Mouse (Mus musculus) embryonic facial prominence, embryonic 15.5 days (tissue): Measurements from ENCODE around the gene Soga3. TPM values are rescaled to one million over a fixed set of nuclear protein-coding genes. Genes with fewer than 3 reads are reported as not detected.

Experiments
- ATAC-seq: fragments of 200-750 bp; cut with Nextera tagmentation; 2 replicates; pipeline ENCODE4 v1.8.0; 2017; ENCODE audit warnings: low read depth, moderate TSS enrichment; ENCODE audit not compliant: insufficient number of reproducible peaks, low FRiP score, low TSS enrichment
- H3K27ac ChIP-seq: fragments of 300-500 bp; sonication (generic); replicated peaks from 2 replicates; pipeline ENCODE4 v1.5.1; 2015; ENCODE audit warnings: mild to moderate bottlenecking, inconsistent platforms
- H3K27me3 ChIP-seq: fragments of 300-500 bp; sonication (generic); 2 replicates; pipeline ENCODE4 v1.6.1; 2015; ENCODE audit warnings: inconsistent platforms
- H3K36me3 ChIP-seq: fragments of 300-500 bp; sonication (generic); 2 replicates; pipeline ENCODE4 v1.6.1; 2015; ENCODE audit warnings: mild to moderate bottlenecking, inconsistent platforms
- H3K4me1 ChIP-seq: fragments of 300-500 bp; sonication (generic); 2 replicates; pipeline ENCODE4 v1.6.1; 2015; ENCODE audit warnings: inconsistent platforms
- H3K4me2 ChIP-seq: fragments of 300-500 bp; sonication (generic); replicated peaks from 2 replicates; pipeline ENCODE4 v1.6.1; 2015; ENCODE audit warnings: mild to moderate bottlenecking, inconsistent platforms
- H3K4me3 ChIP-seq: fragments of 300-500 bp; sonication (generic); replicated peaks from 2 replicates; pipeline ENCODE4 v1.5.1; 2015; ENCODE audit warnings: mild to moderate bottlenecking, inconsistent platforms
- H3K9ac ChIP-seq: fragments of 300-500 bp; sonication (generic); 2 replicates; pipeline ENCODE4 v1.6.1; 2015; ENCODE audit warnings: inconsistent platforms
- H3K9me3 ChIP-seq: fragments of 300-500 bp; sonication (generic); replicated peaks from 2 replicates; pipeline ENCODE4 v1.6.1; 2016; ENCODE audit warnings: inconsistent platforms
- WGBS: fragments of 180-500 bp; shearing (Covaris S2); methylation state at CpG from one replicate; pipeline ENCODE4 v1.1.7; 2015; 5-methylcytosine and 5-hydroxymethylcytosine counted together
- polyA plus RNA-seq: library from polyadenylated mRNA; unstranded; fragments of >200 nt; fragmentation: Nextera tagmentation; extraction: Ambion mirVana; gene quantifications from 2 replicates; pipeline ENCODE4 v1.2.1, GENCODE M21; 2015

Gene Soga3
- 4.0 and 4.7 TPM in 2 replicates for polyA plus RNA-seq

- Histone ChIP-seq H3K4me1 (peaks cover 28% of the 10 kb centered on the region), H3K9me3 (no peaks in the 10 kb centered on the region), H3K4me2 (peak within 1 kb of the TSS; percentile 45), H3K4me3 (peak within 1 kb of the TSS; percentile 32), H3K27me3 (peaks cover 55% of the 10 kb centered on the region), H3K9ac (no peak within 1 kb of the TSS), H3K27ac (no peak within 1 kb of the TSS), H3K36me3 (no peaks in the 10 kb centered on the region)
- WGBS, result under 1% methylated on average over 34 of the region's 34 CpGs
- ATAC-seq, result 0 out of 2 replicates have a peak, but pooled peaks have one; percentile 25
Observed at GRCm38 (mm10) chr10:29143566-29144335, at the start of gene Soga3. Soga3 (plus strand) TSS chr10:29143839.

GRCm38 (mm10) chr10:29106962-29107361 is 36.7 kb upstream of the Soga3 start:
- H3K27me3 ChIP-seq, result no peaks in the 10 kb centered on the region
- no peaks in the 10 kb centered on the region for H3K4me1 ChIP-seq
- WGBS, result 13% methylated on average over 4 of the region's 4 CpGs
- ATAC-seq, result no peak
- no peak overlapping the region for H3K9ac ChIP-seq
- H3K4me3 ChIP-seq, result no peak overlapping the region
- no peaks in the 10 kb centered on the region for H3K36me3 ChIP-seq
- no peak overlapping the region for H3K4me2 ChIP-seq
- H3K9me3 ChIP-seq, result no peaks in the 10 kb centered on the region
- H3K27ac ChIP-seq, result no peak overlapping the region

DNA sequence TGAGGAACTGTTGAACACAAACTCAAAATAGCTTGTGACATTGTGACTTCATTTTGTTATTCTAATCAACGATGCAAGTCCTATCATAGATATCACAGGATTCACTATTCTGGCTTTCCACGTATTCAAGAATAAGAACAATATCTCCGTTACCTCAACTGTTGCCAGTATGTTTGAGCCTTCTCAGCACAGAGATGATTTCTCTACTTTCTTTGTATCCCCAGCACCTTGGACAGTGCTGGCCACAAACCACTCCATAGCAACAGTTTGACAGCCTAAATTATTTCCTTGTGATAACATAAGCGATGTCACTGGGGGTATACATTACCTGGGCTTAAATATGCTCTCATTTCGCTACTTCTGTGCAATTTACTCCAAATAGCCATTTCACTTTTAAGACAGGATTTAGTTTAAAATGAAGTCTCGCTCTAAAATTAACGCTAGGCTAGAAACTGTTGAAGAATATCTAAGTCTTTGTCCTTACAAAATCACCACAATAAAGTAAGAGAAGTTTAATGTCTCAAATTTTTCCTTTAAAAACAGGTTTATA is 1.0 kb upstream of the Soga3 start:
- peaks cover 21% of the 10 kb centered on the region for H3K4me1 ChIP-seq
- H3K4me2 ChIP-seq, result no peak overlapping the region
- no peak overlapping the region for H3K4me3 ChIP-seq
- no peak overlapping the region for H3K9ac ChIP-seq
- no peak overlapping the region for H3K27ac ChIP-seq
- peaks cover 44% of the 10 kb centered on the region for H3K27me3 ChIP-seq
- H3K36me3 ChIP-seq, result no peaks in the 10 kb centered on the region
- WGBS, result 30% methylated on average over 7 of the region's 7 CpGs
- H3K9me3 ChIP-seq, result no peaks in the 10 kb centered on the region
- no peak for ATAC-seq

DNA sequence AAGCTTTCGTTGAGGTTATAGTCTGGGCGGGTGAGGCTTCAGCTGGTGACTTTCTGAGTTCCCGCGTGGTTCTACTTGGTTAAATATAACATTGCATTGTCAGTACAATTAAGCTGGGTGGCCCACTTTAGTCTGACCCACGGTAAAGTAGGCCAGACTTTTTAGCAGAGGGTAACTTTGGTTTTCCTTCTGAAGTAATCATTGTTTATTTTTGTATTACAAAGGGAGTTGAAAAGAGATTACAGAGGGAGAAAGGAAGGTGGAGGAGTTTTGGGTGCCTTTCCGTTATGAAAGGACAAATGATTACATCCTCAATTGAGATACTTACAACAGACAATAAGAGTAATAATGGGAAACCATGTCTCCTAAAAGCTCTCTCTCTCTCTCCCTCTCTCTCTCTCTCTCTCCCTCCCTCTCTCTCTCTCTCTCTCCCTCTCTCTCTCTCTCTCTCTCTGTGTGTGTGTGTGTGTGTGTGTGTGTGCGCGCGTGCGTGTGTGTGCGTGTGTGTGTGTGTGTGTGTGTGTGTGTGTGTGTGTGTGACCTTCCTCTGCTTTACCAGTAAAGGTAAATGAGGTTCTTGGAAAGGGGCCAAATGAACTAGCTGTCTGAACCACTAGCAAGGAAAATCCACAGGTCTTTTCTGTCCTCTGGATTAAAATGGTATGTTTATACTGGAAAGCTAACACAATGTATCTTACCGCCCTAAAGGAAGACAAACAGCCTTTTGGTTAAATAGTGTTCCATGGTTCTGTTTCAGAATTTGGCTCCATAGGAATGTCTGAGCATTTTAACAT is 1.2 kb downstream of the Soga3 start:
- 17% methylated on average over 8 of the region's 12 CpGs for WGBS
- no peak for ATAC-seq
- Histone ChIP-seq H3K36me3 (no peaks in the 10 kb centered on the region), H3K9me3 (no peaks in the 10 kb centered on the region), H3K4me2 (peak overlapping the region; percentile 45; the same call in 1 of the 2 replicates), H3K27ac (no peak overlapping the region), H3K4me3 (peak overlapping the region; percentile 32; the same call in 1 of the 2 replicates), H3K9ac (no peak overlapping the region), H3K27me3 (peaks cover 60% of the 10 kb centered on the region), H3K4me1 (peaks cover 28% of the 10 kb centered on the region)

- WGBS, result under 1% methylated on average over 22 of the region's 22 CpGs
- no peaks in the 10 kb centered on the region for H3K36me3 ChIP-seq
- H3K4me1 ChIP-seq, result peaks cover 28% of the 10 kb centered on the region
- H3K4me3 ChIP-seq, result peak overlapping the region; percentile 57
- H3K27ac ChIP-seq, result no peak overlapping the region
- no peaks in the 10 kb centered on the region for H3K9me3 ChIP-seq
- H3K4me2 ChIP-seq, result peak overlapping the region; percentile 96
- H3K27me3 ChIP-seq, result peaks cover 60% of the 10 kb centered on the region
- ATAC-seq, result no peak
- H3K9ac ChIP-seq, result no peak overlapping the region
Observed at GRCm38 (mm10) chr10:29146198-29146857, 2.7 kb downstream of the Soga3 start.

GRCm38 (mm10) chr10:29146858-29147640 is 3.4 kb downstream of the Soga3 start:
- H3K4me3 ChIP-seq, result peak overlapping the region; percentile 57
- H3K36me3 ChIP-seq, result no peaks in the 10 kb centered on the region
- ATAC-seq, result peak; percentile 84
- H3K9me3 ChIP-seq, result no peaks in the 10 kb centered on the region
- H3K27ac ChIP-seq, result no peak overlapping the region
- H3K4me2 ChIP-seq, result peak overlapping the region; percentile 96
- under 1% methylated on average over 53 of the region's 65 CpGs for WGBS
- peaks cover 60% of the 10 kb centered on the region for H3K27me3 ChIP-seq
- H3K9ac ChIP-seq, result no peak overlapping the region
- peaks cover 28% of the 10 kb centered on the region for H3K4me1 ChIP-seq

- ATAC-seq, result no peak
- Histone ChIP-seq H3K9me3 (no peaks in the 10 kb centered on the region), H3K4me1 (peaks cover 28% of the 10 kb centered on the region), H3K27me3 (peaks cover 55% of the 10 kb centered on the region), H3K36me3 (no peaks in the 10 kb centered on the region), H3K27ac (no peak overlapping the region), H3K4me3 (peak overlapping the region; percentile 57), H3K4me2 (peak overlapping the region; percentile 96), H3K9ac (no peak overlapping the region)
- WGBS, result under 1% methylated on average over 12 of the region's 12 CpGs
Observed at GRCm38 (mm10) chr10:29147641-29147990, 4.0 kb downstream of the Soga3 start.

DNA sequence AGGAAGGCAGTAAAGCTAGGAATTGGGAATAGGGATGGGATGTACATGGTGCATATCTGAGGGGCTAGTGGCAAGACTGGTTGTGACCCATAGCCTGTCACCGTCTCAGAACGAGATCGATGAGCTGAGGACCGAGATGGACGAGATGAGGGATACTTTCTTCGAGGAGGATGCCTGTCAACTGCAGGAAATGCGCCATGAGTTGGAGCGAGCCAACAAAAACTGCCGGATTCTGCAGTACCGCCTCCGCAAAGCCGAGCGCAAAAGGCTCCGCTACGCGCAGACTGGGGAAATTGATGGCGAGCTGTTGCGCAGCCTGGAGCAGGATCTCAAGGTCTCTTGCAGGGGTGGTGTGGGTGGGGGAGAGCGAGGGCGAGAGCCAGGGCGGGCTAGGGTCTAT is 4.4 kb downstream of the Soga3 start:
- Histone ChIP-seq H3K4me1 (peaks cover 28% of the 10 kb centered on the region), H3K9ac (no peak overlapping the region), H3K36me3 (no peaks in the 10 kb centered on the region), H3K4me3 (peak overlapping the region; percentile 57), H3K27me3 (peaks cover 54% of the 10 kb centered on the region), H3K4me2 (peak overlapping the region; percentile 96), H3K9me3 (no peaks in the 10 kb centered on the region), H3K27ac (no peak overlapping the region)
- 6% methylated on average over 21 of the region's 21 CpGs for WGBS
- no peak for ATAC-seq

GRCm38 (mm10) chr10:29155304-29155703 is 11.7 kb downstream of the Soga3 start:
- 84% methylated on average over 3 of the region's 3 CpGs for WGBS
- no peak for ATAC-seq
- no peak overlapping the region for H3K4me3 ChIP-seq
- H3K27ac ChIP-seq, result no peak overlapping the region
- H3K9ac ChIP-seq, result no peak overlapping the region
- no peaks in the 10 kb centered on the region for H3K4me1 ChIP-seq
- no peaks in the 10 kb centered on the region for H3K9me3 ChIP-seq
- no peaks in the 10 kb centered on the region for H3K36me3 ChIP-seq
- H3K27me3 ChIP-seq, result no peaks in the 10 kb centered on the region
- H3K4me2 ChIP-seq, result no peak overlapping the region

DNA sequence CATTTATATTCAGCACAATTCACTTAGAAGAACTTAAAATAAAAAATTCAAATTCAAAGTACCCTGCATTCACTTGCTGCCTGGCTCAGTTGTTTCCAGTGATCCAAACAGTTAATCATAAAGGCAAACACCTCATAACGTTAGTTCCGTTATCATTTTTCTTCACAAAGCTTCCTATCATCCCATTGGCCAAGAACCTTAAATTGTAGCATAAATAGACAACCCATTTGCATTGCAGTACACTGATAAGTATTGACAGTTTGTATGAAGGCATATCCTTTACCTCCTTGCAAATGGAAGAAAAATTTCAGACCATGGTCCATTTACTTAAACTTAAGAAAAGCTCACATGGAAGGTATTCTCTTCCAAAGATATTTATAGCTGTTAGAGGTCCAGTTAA is 18.0 kb downstream of the Soga3 start:
- WGBS, result 87% methylated on average over 2 of the region's 2 CpGs
- Histone ChIP-seq H3K9ac (no peak overlapping the region), H3K27me3 (no peaks in the 10 kb centered on the region), H3K4me3 (no peak overlapping the region), H3K36me3 (no peaks in the 10 kb centered on the region), H3K9me3 (no peaks in the 10 kb centered on the region), H3K4me1 (no peaks in the 10 kb centered on the region), H3K27ac (no peak overlapping the region), H3K4me2 (no peak overlapping the region)
- ATAC-seq, result no peak
